Mouse (Mus musculus): Measurements from ENCODE around the gene Tex2.

- TF ChIP-seq CTCF (IDR thresholded peaks at IDR 0.05; ENCODE audit: borderline replicate concordance, extremely low read depth, insufficient read depth, insufficient read length): no peak
- no peak for TF ChIP-seq POLR2A (IDR thresholded peaks at IDR 0.05; ENCODE audit: borderline replicate concordance, extremely low read depth, insufficient read depth, insufficient read length, poor library complexity, severe bottlenecking)
Observed at GRCm38 (mm10) chr11:106597737-106598330, 15.4 kb downstream of the Tex2 start.

Data from brain, embryonic 14.5 days (tissue).